Comparison of ENCODE assay signal across 8 mouse cellular contexts in genomic region chr7:80803173-80803872, GRCm38 (mm10). TPM values are rescaled to one million over a fixed set of nuclear protein-coding genes. Genes with fewer than 3 reads are reported as not detected.
DNase-seq lines count a peak whose midpoint lies in the region; ATAC-seq lines count a peak whose summit lies in the region.

No protein-coding gene starts in this region.

- H3K9ac ChIP-seq in hindbrain, embryonic 12.5 days: peak overlapping the region; percentile 87

- no peaks in the 10 kb centered on the region for H3K9me3 ChIP-seq in hindbrain, embryonic 12.5 days (replicated peaks)

- H3K27ac ChIP-seq in hindbrain, embryonic 12.5 days: peak overlapping the region; percentile 73

- DNase-seq in T-cell, adult 2 months (ENCODE audit: low spot score): peak; percentile 94
- peak; percentile 96 to 97 for DNase-seq in cerebellum, postnatal 14 days
- peak; percentile 90 to 92 for DNase-seq in frontal cortex, postnatal 10 days (ENCODE audit: low spot score in 2 of 2)
- peak; percentile 86 to 93 for DNase-seq in layer of hippocampus, postnatal 14 days (ENCODE audit: low spot score in 2 of 2)
- peak; percentile 96 for DNase-seq in lung, postnatal 10 days
- DNase-seq in retina, adult 2 months (ENCODE audit: low read depth, low spot score): peak; percentile 91
- DNase-seq in thymus, postnatal 25 days: peak; percentile 94

- 0 out of 2 replicates have a peak, but pooled peaks cover 4% of the 10 kb centered on the region for H3K27me3 ChIP-seq in hindbrain, embryonic 12.5 days

- peaks cover 13% of the 10 kb centered on the region for H3K36me3 ChIP-seq in hindbrain, embryonic 12.5 days

- ATAC-seq in hindbrain, embryonic 12.5 days (ENCODE audit: low FRiP score): peak; percentile 98

- H3K4me3 ChIP-seq in hindbrain, embryonic 12.5 days: peak overlapping the region; percentile 87

- peak overlapping the region; percentile 83 for H3K4me2 ChIP-seq in hindbrain, embryonic 12.5 days (replicated peaks)

- WGBS in hindbrain, embryonic 12.5 days: under 1% methylated on average over 47 of the region's 47 CpGs

- peaks cover 14% of the 10 kb centered on the region for H3K4me1 ChIP-seq in hindbrain, embryonic 12.5 days

RNA-seq across cellular contexts. Expression of gene Iqgap1, which starts 22.5 kb away (rescaled TPM):
- 40.1 and 40.2 TPM in 2 replicates for polyA plus RNA-seq in hindbrain, embryonic 12.5 days (2016; fragmentation: Nextera tagmentation; extraction: Ambion mirVana)
- 10 to 100 TPM; 26.3 TPM for total RNA-seq in layer of hippocampus, postnatal 14 days (2021)

RNA-seq across cellular contexts. Expression of gene Zscan2, which starts 57.4 kb away (rescaled TPM):
- polyA plus RNA-seq in hindbrain, embryonic 12.5 days (2016; fragmentation: Nextera tagmentation; extraction: Ambion mirVana): 4.6 and 5.9 TPM in 2 replicates
- total RNA-seq in layer of hippocampus, postnatal 14 days (2021): 10 to 100 TPM; 12.2 to 13.0 TPM

Comparison
In these comparisons a context has a peak if more than half of its experiments do, and no peak if none do; other contexts are left out.
1. Peak in every context shown above with its lines: DNase-seq, ATAC-seq, H3K4me3 ChIP-seq and H3K27ac ChIP-seq.